Mouse (Mus musculus) heart, adult 2 months (tissue): Measurements from ENCODE around the gene Pcgf6. TPM values are rescaled to one million over a fixed set of nuclear protein-coding genes. Genes with fewer than 3 reads are reported as not detected.
"Not testable (repeated sequence)": the region's sequence is repeated elsewhere in the genome, so short reads cannot be mapped to it uniquely, and the experiment has no call there.

Experiments used
- DNase-seq, 2 experiments: peaks; one replicate each; pipeline ENCODE4 v3.0.0; 2021
- H3K27ac ChIP-seq: fragments of 200-600 bp; 2 replicates; pipeline ENCODE4 v1.8.1; 2022
- H3K27me3 ChIP-seq: fragments of 200-500 bp; 2 replicates; pipeline ENCODE4 v1.6.1; 2012; ENCODE audit warnings: mild to moderate bottlenecking, low read length, inconsistent platforms, mixed read lengths; ENCODE audit not compliant: control insufficient read depth, insufficient read depth
- H3K36me3 ChIP-seq: fragments of 200-500 bp; 2 replicates; pipeline ENCODE4 v1.6.1; 2012; ENCODE audit warnings: low read length, inconsistent platforms; ENCODE audit not compliant: control insufficient read depth, insufficient read depth
- H3K4me1 ChIP-seq: fragments of 200-500 bp; 2 replicates; pipeline ENCODE4 v1.6.1; 2011; ENCODE audit warnings: low read length; ENCODE audit not compliant: control insufficient read depth, insufficient read depth
- H3K4me3 ChIP-seq: fragments of 200-600 bp; 2 replicates; pipeline ENCODE4 v1.8.1; 2022
- H3K79me2 ChIP-seq: fragments of 200-500 bp; replicated peaks from 2 replicates; pipeline ENCODE4 v1.6.1; 2012; ENCODE audit warnings: mild to moderate bottlenecking, inconsistent platforms, low read length, moderate library complexity, mixed read lengths; ENCODE audit not compliant: control insufficient read depth, insufficient read depth
- H3K9ac ChIP-seq: fragments of 200-500 bp; 2 replicates; pipeline ENCODE4 v1.6.1; 2012; ENCODE audit warnings: low read depth, mild to moderate bottlenecking, control low read depth, inconsistent platforms, low read length, mixed read lengths
- CTCF ChIP-seq: fragments of 200-600 bp; IDR thresholded peaks from 2 replicates; pipeline ENCODE4 v1.8.1; 2022; ENCODE audit warnings: antibody characterized with exemption, mild to moderate bottlenecking, moderate library complexity
- EP300 ChIP-seq: fragments of 200-500 bp; IDR thresholded peaks from 2 replicates; pipeline ENCODE4 v1.6.1; 2011; ENCODE audit warnings: low read depth, low read length, control low read depth; ENCODE audit not compliant: insufficient read depth
- POLR2A ChIP-seq: fragments of 200-500 bp; IDR thresholded peaks from 2 replicates; pipeline ENCODE4 v1.6.1; 2011; ENCODE audit warnings: mild to moderate bottlenecking, low read depth, low read length, control low read depth; ENCODE audit not compliant: insufficient read depth
- WGBS: fragments of 180-500 bp; shearing (Covaris S2); methylation state at CpG from one replicate; pipeline ENCODE4 v1.1.7; 2018; 5-methylcytosine and 5-hydroxymethylcytosine counted together
- intact Hi-C: fragments of 180-260 bp; cut with DNase I; formaldehyde crosslinking; loops from one replicate; pipeline ENCODE4 v1.15.1; 2025
- polyA plus RNA-seq: library from polyadenylated mRNA; depleted of rRNA; stranded (reverse); fragments of >200 nt; gene quantifications from 2 replicates; pipeline ENCODE4 v1.2.3, GENCODE M21; 2012
- total RNA-seq, 2 experiments: library from RNA; stranded (reverse); gene quantifications; 2 replicates each; pipeline ENCODE4 v1.2.3; 2021

Pcgf6 gene
- total and polyA plus RNA-seq, 3 experiments = 2.5 to 3.2 (median 2.7) TPM

- H3K27ac ChIP-seq = no peak overlapping the region
- peaks cover 11% of the 10 kb centered on the region for H3K27me3 ChIP-seq
- no peaks in the 10 kb centered on the region for H3K79me2 ChIP-seq
- H3K36me3 ChIP-seq = no peaks in the 10 kb centered on the region
- no peak overlapping the region for H3K9ac ChIP-seq
- H3K4me1 ChIP-seq = no peaks in the 10 kb centered on the region; the same call in 1 of the 2 replicates
- DNase-seq = no peak
- H3K4me3 ChIP-seq = no peak overlapping the region
- 71% methylated on average over 5 of the region's 5 CpGs for WGBS
- intact Hi-C loops = no loop called here
- TF ChIP-seq CTCF = no peak
- no peak for TF ChIP-seq POLR2A
These were observed 40.8 kb downstream of the Pcgf6 start for GRCm38 (mm10) chr19:47009943-47010342.

GRCm38 (mm10) chr19:47009420-47009819, 41.3 kb downstream of the Pcgf6 start:
- intact Hi-C loops = no loop called here
- Histone ChIP-seq H3K9ac (no peak overlapping the region), H3K27me3 (peaks cover 6% of the 10 kb centered on the region), H3K4me3 (no peak overlapping the region), H3K36me3 (no peaks in the 10 kb centered on the region), H3K79me2 (no peaks in the 10 kb centered on the region), H3K4me1 (no peaks in the 10 kb centered on the region; the same call in 1 of the 2 replicates), H3K27ac (no peak overlapping the region)
- 65% methylated on average over 7 of the region's 7 CpGs for WGBS
- TF ChIP-seq CTCF = no peak
- no peak for TF ChIP-seq EP300
- no peak for TF ChIP-seq POLR2A
- no peak for DNase-seq

- Histone ChIP-seq H3K36me3 (no peaks in the 10 kb centered on the region), H3K27me3 (no peaks in the 10 kb centered on the region), H3K27ac (no peak overlapping the region), H3K9ac (no peak overlapping the region), H3K4me3 (no peak overlapping the region), H3K79me2 (no peaks in the 10 kb centered on the region), H3K4me1 (no peaks in the 10 kb centered on the region)
- 3% methylated on average over 4 of the region's 4 CpGs for WGBS
- peak in 1 of 2 experiments; percentile 55 for DNase-seq
- no peak for TF ChIP-seq POLR2A
- no peak for TF ChIP-seq CTCF
- no peak for TF ChIP-seq EP300
- intact Hi-C loops = no loop called here
These were observed 44.4 kb downstream of the Pcgf6 start for GRCm38 (mm10) chr19:47006321-47006720.

- Histone ChIP-seq H3K27ac (no peak overlapping the region), H3K9ac (no peak overlapping the region), H3K79me2 (no peaks in the 10 kb centered on the region), H3K4me3 (no peak overlapping the region), H3K4me1 (no peaks in the 10 kb centered on the region), H3K27me3 (no peaks in the 10 kb centered on the region), H3K36me3 (no peaks in the 10 kb centered on the region)
- TF ChIP-seq CTCF = no peak
- no peak for TF ChIP-seq EP300
- TF ChIP-seq POLR2A = no peak
- intact Hi-C loops = no loop called here
- DNase-seq = no peak
- 55% methylated on average over 5 of the region's 5 CpGs for WGBS
These were observed 44.8 kb downstream of the Pcgf6 start for GRCm38 (mm10) chr19:47005873-47006272.

- no peaks in the 10 kb centered on the region for H3K4me1 ChIP-seq
- intact Hi-C loops = no loop called here
- no peaks in the 10 kb centered on the region for H3K79me2 ChIP-seq
- no peak overlapping the region for H3K4me3 ChIP-seq
- no peak overlapping the region for H3K9ac ChIP-seq
- no peak overlapping the region for H3K27ac ChIP-seq
- TF ChIP-seq POLR2A = no peak
- no peak for TF ChIP-seq CTCF
- no peaks in the 10 kb centered on the region for H3K36me3 ChIP-seq
- no peaks in the 10 kb centered on the region for H3K27me3 ChIP-seq
- WGBS = 70% methylated on average over 6 of the region's 6 CpGs
- DNase-seq = no peak
These were observed 46.8 kb downstream of the Pcgf6 start for GRCm38 (mm10) chr19:47003742-47004511.

GRCm38 (mm10) chr19:47000357-47000756, 50.3 kb downstream of the Pcgf6 start:
- H3K4me1 ChIP-seq, H3K27ac ChIP-seq, H3K4me3 ChIP-seq, DNase-seq, H3K27me3 ChIP-seq, H3K36me3 ChIP-seq, H3K79me2 ChIP-seq, intact Hi-C loops, H3K9ac ChIP-seq: not testable (repeated sequence)
- WGBS = 74% methylated on average over 3 of the region's 3 CpGs
